Mouse (Mus musculus): ENCODE measurements at regions not wholly inside any gene's neighbourhood (a gene's known extent, or its start where the extent isn't known, plus 50 kb on each side); places are given as distances from the start of the nearest gene placed in this dataset.

DNA sequence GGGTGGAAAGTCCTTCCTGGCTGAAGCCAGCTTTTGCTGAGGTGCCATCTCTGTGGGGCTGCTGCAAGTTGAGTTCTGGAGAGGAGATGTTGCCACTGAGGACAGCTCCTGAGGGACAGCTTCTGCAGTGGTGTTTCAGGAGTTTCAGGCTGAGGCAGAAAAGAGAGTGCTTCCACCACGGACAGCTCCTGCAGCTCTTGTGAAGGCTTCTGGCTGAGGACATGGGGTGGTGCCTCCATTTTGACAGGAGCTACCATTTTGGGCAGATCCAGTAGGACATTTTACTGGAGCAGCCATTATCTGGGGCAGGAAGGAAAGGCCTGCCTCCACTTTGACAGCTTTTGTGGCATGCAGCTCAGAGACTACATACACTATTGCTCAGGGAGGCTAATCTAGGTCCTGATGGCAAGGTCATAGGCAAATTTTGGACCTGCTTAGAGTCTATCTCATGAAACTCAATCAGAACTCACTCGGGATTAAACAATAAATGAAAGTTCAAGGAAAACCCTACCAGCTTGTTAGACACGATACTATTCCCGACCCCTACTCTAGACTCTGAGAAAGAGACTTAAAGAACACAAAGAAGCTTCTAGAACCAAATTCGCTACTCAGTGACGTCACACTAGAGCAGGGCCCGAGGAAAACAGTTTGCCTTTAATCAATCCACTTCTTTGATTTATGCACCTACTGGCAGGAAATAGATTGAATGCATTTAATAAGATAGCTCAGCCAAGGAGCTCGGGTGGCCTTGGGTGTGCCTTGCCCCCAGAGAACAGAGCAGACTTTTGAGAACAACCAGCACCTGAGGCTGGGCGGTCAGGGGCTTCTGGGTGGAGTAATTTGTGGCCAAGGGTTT, 130.7 kb downstream of the Med10 start:
- TF ChIP-seq CTCF (conservative IDR thresholded peaks at IDR 0.05; ENCODE audit: insufficient read depth, insufficient read length, low read depth, low read length) (no peak), POLR2A (IDR thresholded peaks at IDR 0.05; ENCODE audit: low read depth, low read length) (no peak)

Measured in kidney, adult 2 months (tissue).